Mouse (Mus musculus) C2C12 (cell line): Measurements from ENCODE around the gene Pus7l.

Experiments
- CTCF ChIP-seq: IDR thresholded peaks from one replicate; pipeline ENCODE4 v1.5.1; 2011; ENCODE audit not compliant: control insufficient read depth, insufficient read depth, insufficient read length
- USF1 ChIP-seq: IDR thresholded peaks from one replicate; pipeline ENCODE4 v1.6.1; 2011; ENCODE audit warnings: low read depth, mild to moderate bottlenecking, control low read depth, moderate library complexity

GRCm38 (mm10) chr15:94477287-94477686, 66.1 kb downstream of the Pus7l start:
- TF ChIP-seq CTCF (no peak), USF1 (no peak)
